Mouse (Mus musculus) testis, adult 2 months (tissue): ENCODE data around the gene Exo1.

ENCODE experiments used
- CTCF ChIP-seq: fragments of 200-500 bp; IDR thresholded peaks from 2 replicates; pipeline ENCODE4 v1.5.1; 2012; ENCODE audit warnings: low read depth, mild to moderate bottlenecking, inconsistent platforms, low read length, moderate library complexity; ENCODE audit not compliant: control insufficient read depth, insufficient read depth, insufficient replicate concordance
- POLR2A ChIP-seq: fragments of 200-500 bp; IDR thresholded peaks from 2 replicates; pipeline ENCODE4 v1.6.1; 2012; ENCODE audit warnings: low read depth, mild to moderate bottlenecking, inconsistent platforms, low read length, moderate library complexity; ENCODE audit not compliant: control insufficient read depth

DNA sequence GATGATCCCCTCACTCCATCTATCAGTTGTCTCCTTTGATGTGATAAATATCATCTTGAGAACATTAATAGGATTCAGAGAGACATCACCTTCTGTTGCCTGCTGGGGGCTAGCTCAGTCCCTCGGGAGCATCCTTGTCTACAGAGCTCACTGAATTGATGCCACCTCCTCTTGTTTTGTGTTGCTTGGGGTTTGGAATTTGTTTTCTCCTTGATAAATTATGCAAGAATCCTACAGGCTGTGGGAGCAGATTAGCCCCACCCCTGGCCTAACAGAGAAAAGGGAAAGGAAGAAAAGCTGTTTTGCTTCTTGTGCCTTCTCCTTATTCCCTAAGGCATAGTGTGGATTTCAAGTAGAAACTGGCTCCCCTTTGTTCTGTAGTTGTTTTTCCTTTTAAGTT is 13.3 kb upstream of the Exo1 start:
- TF ChIP-seq CTCF (no peak), POLR2A (no peak)
